Mouse (Mus musculus) embryonic facial prominence, embryonic 15.5 days (tissue): ENCODE results near the gene Tmem170b. TPM values are rescaled to one million over a fixed set of nuclear protein-coding genes. Genes with fewer than 3 reads are reported as not detected.
A peak's percentile ranks its signal among the peaks of the same experiment; 100 is the strongest.

Experiments used
- ATAC-seq: fragments of 200-750 bp; cut with Nextera tagmentation; 2 replicates; pipeline ENCODE4 v1.8.0; 2017; ENCODE audit warnings: low read depth, moderate TSS enrichment; ENCODE audit not compliant: insufficient number of reproducible peaks, low FRiP score, low TSS enrichment
- H3K27ac ChIP-seq: fragments of 300-500 bp; sonication (generic); replicated peaks from 2 replicates; pipeline ENCODE4 v1.5.1; 2015; ENCODE audit warnings: mild to moderate bottlenecking, inconsistent platforms
- H3K27me3 ChIP-seq: fragments of 300-500 bp; sonication (generic); 2 replicates; pipeline ENCODE4 v1.6.1; 2015; ENCODE audit warnings: inconsistent platforms
- H3K36me3 ChIP-seq: fragments of 300-500 bp; sonication (generic); 2 replicates; pipeline ENCODE4 v1.6.1; 2015; ENCODE audit warnings: mild to moderate bottlenecking, inconsistent platforms
- H3K4me1 ChIP-seq: fragments of 300-500 bp; sonication (generic); 2 replicates; pipeline ENCODE4 v1.6.1; 2015; ENCODE audit warnings: inconsistent platforms
- H3K4me2 ChIP-seq: fragments of 300-500 bp; sonication (generic); replicated peaks from 2 replicates; pipeline ENCODE4 v1.6.1; 2015; ENCODE audit warnings: mild to moderate bottlenecking, inconsistent platforms
- H3K4me3 ChIP-seq: fragments of 300-500 bp; sonication (generic); replicated peaks from 2 replicates; pipeline ENCODE4 v1.5.1; 2015; ENCODE audit warnings: mild to moderate bottlenecking, inconsistent platforms
- H3K9ac ChIP-seq: fragments of 300-500 bp; sonication (generic); 2 replicates; pipeline ENCODE4 v1.6.1; 2015; ENCODE audit warnings: inconsistent platforms
- H3K9me3 ChIP-seq: fragments of 300-500 bp; sonication (generic); replicated peaks from 2 replicates; pipeline ENCODE4 v1.6.1; 2016; ENCODE audit warnings: inconsistent platforms
- WGBS: fragments of 180-500 bp; shearing (Covaris S2); methylation state at CpG from one replicate; pipeline ENCODE4 v1.1.7; 2015; 5-methylcytosine and 5-hydroxymethylcytosine counted together
- polyA plus RNA-seq: library from polyadenylated mRNA; unstranded; fragments of >200 nt; fragmentation: Nextera tagmentation; extraction: Ambion mirVana; gene quantifications from 2 replicates; pipeline ENCODE4 v1.2.1, GENCODE M21; 2015

Tmem170b gene
- polyA plus RNA-seq, 1 experiment from 2014 or later: 10.1 TPM

GRCm38 (mm10) chr13:41584358-41584680, 21.4 kb upstream of the Tmem170b start:
- 86% methylated on average over 3 of the region's 3 CpGs for WGBS
- no peak for ATAC-seq
- H3K27me3 ChIP-seq: no peaks in the 10 kb centered on the region
- no peaks in the 10 kb centered on the region for H3K36me3 ChIP-seq
- no peaks in the 10 kb centered on the region for H3K4me1 ChIP-seq
- H3K9ac ChIP-seq: no peak overlapping the region
- H3K9me3 ChIP-seq: no peaks in the 10 kb centered on the region
- no peak overlapping the region for H3K4me2 ChIP-seq
- no peak overlapping the region for H3K4me3 ChIP-seq
- no peak overlapping the region for H3K27ac ChIP-seq

GRCm38 (mm10) chr13:41584896-41585295, 20.8 kb upstream of the Tmem170b start:
- WGBS: 89% methylated on average over 4 of the region's 4 CpGs

GRCm38 (mm10) chr13:41596678-41597077, 9.0 kb upstream of the Tmem170b start:
- H3K36me3 ChIP-seq: no peaks in the 10 kb centered on the region
- no peak overlapping the region for H3K4me3 ChIP-seq
- no peak overlapping the region for H3K27ac ChIP-seq
- no peak overlapping the region for H3K9ac ChIP-seq
- no peaks in the 10 kb centered on the region for H3K9me3 ChIP-seq
- ATAC-seq: no peak
- no peaks in the 10 kb centered on the region for H3K4me1 ChIP-seq
- H3K27me3 ChIP-seq: no peaks in the 10 kb centered on the region
- WGBS: 37% methylated on average over 2 of the region's 2 CpGs
- H3K4me2 ChIP-seq: no peak overlapping the region

More at GRCm38 (mm10) chr13:41584896-41585295, 20.8 kb upstream of the Tmem170b start:
- Histone ChIP-seq H3K27me3 (no peaks in the 10 kb centered on the region), H3K4me3 (no peak overlapping the region), H3K27ac (no peak overlapping the region), H3K9ac (no peak overlapping the region), H3K36me3 (no peaks in the 10 kb centered on the region), H3K9me3 (no peaks in the 10 kb centered on the region), H3K4me2 (no peak overlapping the region), H3K4me1 (no peaks in the 10 kb centered on the region)
- ATAC-seq: no peak

- Histone ChIP-seq H3K27ac (no peak overlapping the region), H3K4me1 (0 out of 2 replicates have a peak, but pooled peaks cover 4% of the 10 kb centered on the region), H3K27me3 (no peaks in the 10 kb centered on the region), H3K9ac (no peak overlapping the region), H3K36me3 (no peaks in the 10 kb centered on the region), H3K4me3 (no peak overlapping the region), H3K4me2 (no peak overlapping the region), H3K9me3 (no peaks in the 10 kb centered on the region)
- 68% methylated on average over 4 of the region's 4 CpGs for WGBS
- ATAC-seq: no peak
Measured at GRCm38 (mm10) chr13:41599977-41600376, 5.7 kb upstream of the Tmem170b start.

GRCm38 (mm10) chr13:41601056-41601455, 4.7 kb upstream of the Tmem170b start:
- Histone ChIP-seq H3K4me3 (no peak overlapping the region), H3K27ac (no peak overlapping the region), H3K9me3 (no peaks in the 10 kb centered on the region), H3K9ac (no peak overlapping the region), H3K36me3 (no peaks in the 10 kb centered on the region), H3K4me1 (0 out of 2 replicates have a peak, but pooled peaks cover 7% of the 10 kb centered on the region), H3K27me3 (no peaks in the 10 kb centered on the region), H3K4me2 (no peak overlapping the region)
- WGBS: 84% methylated on average over 3 of the region's 3 CpGs
- no peak for ATAC-seq

GRCm38 (mm10) chr13:41603921-41604466, 1.7 kb upstream of the Tmem170b start:
- Histone ChIP-seq H3K9me3 (no peaks in the 10 kb centered on the region), H3K9ac (no peak overlapping the region), H3K4me1 (0 out of 2 replicates have a peak, but pooled peaks cover 17% of the 10 kb centered on the region), H3K27me3 (no peaks in the 10 kb centered on the region), H3K36me3 (no peaks in the 10 kb centered on the region), H3K27ac (0 out of 2 replicates have a peak overlapping the region, but pooled peaks have one; percentile 3), H3K4me2 (no peak overlapping the region), H3K4me3 (no peak overlapping the region)
- no peak for ATAC-seq
- 48% methylated on average over 5 of the region's 5 CpGs for WGBS

- no peaks in the 10 kb centered on the region for H3K27me3 ChIP-seq
- 0 out of 2 replicates have a peak, but pooled peaks cover 17% of the 10 kb centered on the region for H3K4me1 ChIP-seq
- no peaks in the 10 kb centered on the region for H3K36me3 ChIP-seq
- H3K9me3 ChIP-seq: no peaks in the 10 kb centered on the region
- H3K27ac ChIP-seq: peak overlapping the region; percentile 76
- ATAC-seq: 0 out of 2 replicates have a peak, but pooled peaks have one; percentile 10
- 3% methylated on average over 54 of the region's 67 CpGs for WGBS
- peak overlapping the region; percentile 75 for H3K4me2 ChIP-seq
- H3K9ac ChIP-seq: peak overlapping the region; percentile 75
- peak overlapping the region; percentile 88 for H3K4me3 ChIP-seq
Measured at GRCm38 (mm10) chr13:41606081-41607000, 634 bp downstream of the Tmem170b start.

GRCm38 (mm10) chr13:41607589-41607988, 1.9 kb downstream of the Tmem170b start:
- H3K4me3 ChIP-seq: no peak overlapping the region; the same call in 1 of the 2 replicates
- H3K36me3 ChIP-seq: no peaks in the 10 kb centered on the region
- WGBS: 82% methylated on average over 3 of the region's 3 CpGs
- no peak for ATAC-seq
- H3K4me1 ChIP-seq: 0 out of 2 replicates have a peak, but pooled peaks cover 17% of the 10 kb centered on the region
- no peak overlapping the region for H3K27ac ChIP-seq
- H3K9ac ChIP-seq: no peak overlapping the region
- H3K9me3 ChIP-seq: no peaks in the 10 kb centered on the region
- no peak overlapping the region for H3K4me2 ChIP-seq
- no peaks in the 10 kb centered on the region for H3K27me3 ChIP-seq

- H3K9ac ChIP-seq: no peak overlapping the region
- 0 out of 2 replicates have a peak, but pooled peaks cover 17% of the 10 kb centered on the region for H3K4me1 ChIP-seq
- WGBS: 44% methylated on average over 2 of the region's 2 CpGs
- no peak overlapping the region for H3K27ac ChIP-seq
- no peaks in the 10 kb centered on the region for H3K36me3 ChIP-seq
- H3K4me3 ChIP-seq: no peak overlapping the region
- no peaks in the 10 kb centered on the region for H3K9me3 ChIP-seq
- ATAC-seq: no peak
- H3K27me3 ChIP-seq: no peaks in the 10 kb centered on the region
- no peak overlapping the region for H3K4me2 ChIP-seq
Measured at GRCm38 (mm10) chr13:41608559-41608958, 2.9 kb downstream of the Tmem170b start.

- no peaks in the 10 kb centered on the region for H3K36me3 ChIP-seq
- 83% methylated on average over 1 of the region's 1 CpGs for WGBS
Measured at GRCm38 (mm10) chr13:41611046-41611445, 5.3 kb downstream of the Tmem170b start.

GRCm38 (mm10) chr13:41614539-41614938, 8.8 kb downstream of the Tmem170b start:
- WGBS: 71% methylated on average over 2 of the region's 2 CpGs
- no peak overlapping the region for H3K27ac ChIP-seq
- H3K9ac ChIP-seq: no peak overlapping the region

More at GRCm38 (mm10) chr13:41611046-41611445, 5.3 kb downstream of the Tmem170b start:
- H3K27me3 ChIP-seq: no peaks in the 10 kb centered on the region
- H3K27ac ChIP-seq: no peak overlapping the region
- 0 out of 2 replicates have a peak, but pooled peaks cover 10% of the 10 kb centered on the region for H3K4me1 ChIP-seq
- H3K4me2 ChIP-seq: no peak overlapping the region
- no peak for ATAC-seq
- no peaks in the 10 kb centered on the region for H3K9me3 ChIP-seq
- H3K4me3 ChIP-seq: no peak overlapping the region
- H3K9ac ChIP-seq: no peak overlapping the region

More at GRCm38 (mm10) chr13:41614539-41614938, 8.8 kb downstream of the Tmem170b start:
- Histone ChIP-seq H3K9me3 (no peaks in the 10 kb centered on the region), H3K27me3 (no peaks in the 10 kb centered on the region), H3K4me1 (no peaks in the 10 kb centered on the region), H3K4me2 (no peak overlapping the region), H3K4me3 (no peak overlapping the region), H3K36me3 (no peaks in the 10 kb centered on the region)
- ATAC-seq: no peak
